Mouse (Mus musculus) T-helper 17 cell (primary cell): ENCODE measurements around the gene Lta.

Experiments used
- in situ Hi-C, 2 experiments: fragments of 300-600 bp; cut with MboI, MseI; formaldehyde crosslinking; loops; 1 replicate in 1 of 2; 2 replicates in 1 of 2; pipeline ENCODE4 v1.15.1; 2025; ENCODE audit warnings: high pct_unique_total_duplicates in 2 of 2

Gene Lta

DNA sequence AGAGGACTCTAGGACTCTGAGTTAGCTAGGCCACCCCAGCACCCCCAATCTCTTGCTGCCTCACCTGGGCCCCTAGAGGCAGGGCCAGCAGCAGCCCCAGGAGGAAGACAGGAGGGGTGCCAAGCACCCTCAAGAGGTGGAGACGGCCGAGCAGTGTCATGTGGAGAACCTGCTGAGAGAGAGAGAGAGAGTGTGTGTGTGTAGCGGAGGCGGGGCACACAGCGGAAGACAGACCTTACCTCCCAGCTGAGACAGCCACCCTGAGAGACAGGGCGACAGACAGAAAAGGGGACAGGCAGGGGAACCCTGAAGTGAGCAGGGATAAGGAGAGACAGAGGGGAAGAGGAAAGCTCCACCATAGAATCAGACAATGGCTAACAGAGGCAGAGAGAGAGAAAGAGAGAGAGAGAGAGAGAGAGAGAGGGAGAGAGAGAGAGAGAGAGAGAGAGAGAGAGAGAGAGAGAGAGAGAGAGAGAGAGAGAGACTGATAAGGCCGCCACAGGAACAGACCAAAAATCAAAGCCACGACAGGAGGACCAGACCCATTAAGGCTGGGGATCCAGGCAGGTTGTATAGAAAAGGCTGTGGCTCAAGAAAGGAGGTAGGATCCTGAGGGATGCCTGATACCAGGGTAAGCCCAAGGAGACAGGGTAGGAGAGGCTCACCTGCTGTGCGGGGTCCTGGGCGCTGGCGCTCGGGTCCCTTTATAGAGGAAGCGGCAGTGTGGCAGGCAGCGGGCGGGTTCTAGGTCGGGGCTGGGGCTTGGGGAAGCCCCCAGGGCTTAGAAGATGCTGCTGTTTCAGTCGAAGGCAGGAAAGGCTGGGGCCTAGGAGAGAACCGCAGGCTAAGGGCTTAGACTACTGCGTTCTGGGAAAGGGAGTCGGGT lies at the start of gene Lta:
Gene Lta (minus strand): TSS at position 858 of the 886 bp plus-strand sequence.
- in situ Hi-C loops: loop anchor here (5.0 to 25.0 kb wide), 2 partner anchors 33 to 1017 kb away; partner anchors contain the start of genes Psmb8 (in 2 of the 2), Psmb9 (in 2 of the 2), Tap1 (in 2 of the 2) and Nfkbil1 (in 1 of the 2)

DNA sequence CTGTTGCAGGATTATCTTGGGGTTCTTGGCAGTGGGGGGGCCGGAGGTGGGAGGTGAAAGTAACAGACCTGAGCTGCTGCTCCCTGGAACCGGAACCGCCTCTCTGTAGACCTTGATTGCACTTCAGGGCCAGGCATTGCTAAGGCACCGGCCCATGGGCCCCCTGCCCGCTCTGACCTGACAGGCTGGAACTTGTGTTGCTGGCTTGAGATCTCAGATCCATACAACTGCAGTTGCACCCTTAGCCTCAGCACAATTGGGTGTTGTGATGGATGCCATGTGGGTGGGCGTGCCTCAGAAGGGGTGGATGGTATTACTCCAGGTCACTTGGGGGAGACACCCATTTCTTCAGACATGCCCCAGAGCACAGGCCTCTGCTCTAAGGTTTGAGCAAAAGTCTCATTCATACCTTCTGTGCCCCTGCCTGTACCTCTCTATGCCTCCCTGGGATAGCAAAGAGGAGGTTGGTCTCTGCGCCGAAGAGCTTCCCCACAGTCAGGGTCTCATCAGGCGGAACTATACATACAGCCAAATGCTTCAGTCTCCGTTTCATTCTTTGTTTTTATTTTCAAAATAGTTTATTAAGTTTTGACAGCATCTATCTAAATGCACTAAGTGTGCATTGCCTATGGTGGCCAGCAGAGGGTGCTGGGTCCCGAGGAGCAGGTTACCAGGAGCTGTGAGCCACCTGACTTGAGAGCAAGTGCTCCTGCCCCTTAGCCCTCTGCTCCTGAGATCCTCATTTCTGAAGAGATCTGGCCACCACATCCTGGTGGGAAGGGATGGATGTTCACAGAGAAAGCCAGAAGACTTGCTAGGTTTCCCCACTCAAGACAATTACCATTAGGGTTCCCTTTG lies 49.3 kb upstream of the Lta start:
- in situ Hi-C loops: no loop called here

DNA sequence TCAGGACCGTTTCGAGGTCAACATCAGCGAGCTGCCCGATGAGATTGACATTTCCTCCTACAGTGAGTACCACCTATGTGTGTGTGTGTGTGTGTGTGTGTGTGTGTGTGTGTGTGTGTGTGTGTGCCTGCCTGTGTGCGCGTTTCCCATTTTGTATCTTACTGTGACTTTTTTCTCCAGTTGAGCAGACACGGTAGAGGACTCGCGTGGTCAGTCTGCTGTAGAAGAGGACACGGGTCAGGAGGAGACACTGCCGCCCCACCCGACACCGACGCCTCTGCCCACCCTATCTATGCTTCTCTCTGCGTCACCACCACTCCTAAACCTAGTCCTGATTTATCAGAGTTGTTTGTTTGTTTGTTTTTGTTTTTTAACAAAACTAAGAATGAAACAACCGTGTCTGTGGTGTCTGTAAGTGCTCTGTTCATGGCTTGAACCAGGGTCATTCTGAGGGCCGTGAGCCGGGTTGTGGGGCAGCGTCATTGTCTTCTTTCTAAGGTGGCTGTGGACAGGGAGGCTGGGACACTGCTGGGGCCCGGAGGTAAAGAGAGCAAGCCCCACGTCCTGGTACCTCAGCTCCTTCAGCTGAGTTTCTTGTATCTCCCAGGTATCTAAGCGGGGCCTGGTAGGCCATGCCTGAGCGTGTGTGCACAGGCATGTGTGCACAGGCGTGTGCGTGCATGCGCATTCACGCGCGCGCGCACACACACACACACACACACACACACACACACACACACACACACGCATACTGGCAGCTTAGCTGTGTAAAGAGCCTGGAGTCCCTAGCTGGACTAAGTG lies 48.3 kb upstream of the Lta start:
- in situ Hi-C loops: no loop called here

DNA sequence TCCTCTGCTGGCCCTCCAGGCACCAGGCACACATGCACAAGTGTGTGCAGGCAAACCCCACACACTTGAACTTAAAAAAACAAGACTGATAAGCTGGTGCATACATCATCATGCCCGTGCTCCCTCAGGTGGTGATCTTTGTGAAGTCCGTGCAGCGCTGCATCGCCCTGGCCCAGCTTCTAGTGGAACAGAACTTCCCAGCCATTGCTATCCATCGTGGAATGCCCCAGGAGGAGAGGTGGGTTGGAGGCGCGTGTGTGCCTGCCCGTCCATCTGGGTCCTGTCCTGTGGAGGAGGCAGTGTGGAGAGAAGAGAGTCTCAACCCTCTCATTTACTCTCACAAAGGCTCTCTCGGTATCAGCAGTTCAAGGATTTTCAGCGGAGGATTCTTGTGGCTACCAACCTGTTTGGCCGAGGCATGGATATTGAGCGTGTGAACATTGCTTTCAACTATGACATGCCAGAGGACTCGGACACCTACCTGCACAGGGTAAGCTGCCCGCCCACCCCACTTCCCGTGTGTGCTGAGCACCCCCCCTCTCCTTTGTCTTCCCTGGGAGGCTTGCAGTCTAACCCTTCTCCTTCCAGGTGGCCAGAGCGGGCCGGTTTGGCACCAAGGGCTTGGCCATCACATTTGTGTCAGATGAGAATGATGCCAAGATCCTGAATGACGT lies 47.6 kb upstream of the Lta start:
- in situ Hi-C loops: no loop called here

DNA sequence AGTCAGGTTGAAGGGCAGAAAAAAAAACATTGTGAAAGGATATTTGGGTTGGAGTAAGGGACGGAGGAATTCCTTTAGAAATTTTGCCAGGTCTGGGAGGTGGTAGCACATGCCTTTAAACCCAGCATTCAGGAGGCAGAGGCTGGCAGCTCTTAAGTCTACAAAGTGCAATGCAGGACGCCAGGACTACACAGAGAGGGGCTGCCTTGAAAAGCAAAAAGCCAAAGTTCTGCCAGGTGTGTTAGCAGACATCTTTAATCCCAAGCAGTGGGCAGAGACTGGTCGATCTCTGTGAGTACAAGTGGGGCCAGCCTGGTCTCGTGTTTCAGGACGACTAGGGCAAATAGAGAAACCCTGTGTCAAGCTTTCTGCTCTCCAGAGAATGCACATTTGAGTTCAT lies 46.8 kb upstream of the Lta start:
- in situ Hi-C loops: no loop called here

DNA sequence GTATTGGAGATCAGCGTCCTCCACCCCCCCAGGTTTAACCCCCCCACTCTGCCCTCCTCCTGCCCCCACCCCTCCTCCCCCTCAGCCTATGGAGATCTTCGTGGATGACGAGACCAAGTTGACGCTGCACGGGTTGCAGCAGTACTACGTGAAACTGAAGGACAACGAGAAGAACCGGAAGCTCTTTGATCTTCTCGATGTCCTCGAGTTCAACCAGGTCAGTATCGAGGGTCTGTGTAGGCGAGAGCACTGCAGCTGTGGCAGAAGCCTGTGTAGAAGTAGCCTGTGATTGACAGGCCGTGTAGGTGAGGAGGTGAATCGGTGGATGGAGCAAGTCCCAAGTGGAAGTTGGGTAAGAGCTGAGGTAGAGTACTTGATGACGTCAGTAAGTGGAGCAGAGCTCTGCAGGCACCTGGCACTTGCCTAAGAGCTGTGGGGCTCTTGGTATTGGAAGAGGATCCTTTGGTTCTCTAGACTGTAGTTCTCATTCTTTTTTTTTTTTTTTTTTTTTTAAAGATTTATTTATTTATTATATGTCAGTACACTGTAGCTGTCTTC lies 46.1 kb upstream of the Lta start:
- in situ Hi-C loops: no loop called here

DNA sequence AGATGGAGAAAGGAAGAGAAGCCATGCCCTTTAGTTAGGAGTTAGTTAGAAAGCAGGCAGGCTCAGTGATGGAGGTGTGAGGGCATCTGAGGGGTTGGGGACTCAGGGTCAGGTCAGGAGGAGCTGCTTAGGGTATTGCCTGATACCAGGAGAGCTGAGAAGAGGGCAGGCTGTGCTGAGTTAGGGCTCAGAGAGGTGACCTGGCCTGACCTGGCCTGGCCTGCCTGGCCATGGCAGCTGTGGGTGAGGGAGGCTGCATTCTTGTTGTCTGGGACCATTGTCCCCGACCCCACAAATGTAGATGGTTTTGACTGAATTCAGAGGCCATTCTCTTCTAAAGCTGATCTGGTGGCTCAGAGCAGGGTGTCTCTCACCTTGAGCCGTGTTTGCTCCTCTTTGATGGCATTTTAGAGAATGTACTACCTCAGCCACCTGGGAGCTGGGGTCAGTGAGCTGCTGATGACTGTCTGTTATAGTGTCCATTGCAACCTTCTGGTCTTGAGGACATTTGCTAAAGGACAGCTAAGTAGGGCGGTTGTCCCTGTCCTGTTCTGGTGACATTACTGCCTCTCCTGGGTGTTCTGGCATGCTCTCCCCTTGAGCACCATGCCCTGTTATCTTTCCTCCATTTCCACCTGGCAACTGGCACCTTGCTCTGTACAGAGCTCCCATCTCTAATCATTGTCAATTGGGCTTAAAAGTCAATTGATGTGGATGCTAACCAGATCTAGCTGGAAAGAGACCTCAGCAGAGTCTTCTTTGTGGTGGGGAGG lies 45.4 kb upstream of the Lta start:
- in situ Hi-C loops: no loop called here

DNA sequence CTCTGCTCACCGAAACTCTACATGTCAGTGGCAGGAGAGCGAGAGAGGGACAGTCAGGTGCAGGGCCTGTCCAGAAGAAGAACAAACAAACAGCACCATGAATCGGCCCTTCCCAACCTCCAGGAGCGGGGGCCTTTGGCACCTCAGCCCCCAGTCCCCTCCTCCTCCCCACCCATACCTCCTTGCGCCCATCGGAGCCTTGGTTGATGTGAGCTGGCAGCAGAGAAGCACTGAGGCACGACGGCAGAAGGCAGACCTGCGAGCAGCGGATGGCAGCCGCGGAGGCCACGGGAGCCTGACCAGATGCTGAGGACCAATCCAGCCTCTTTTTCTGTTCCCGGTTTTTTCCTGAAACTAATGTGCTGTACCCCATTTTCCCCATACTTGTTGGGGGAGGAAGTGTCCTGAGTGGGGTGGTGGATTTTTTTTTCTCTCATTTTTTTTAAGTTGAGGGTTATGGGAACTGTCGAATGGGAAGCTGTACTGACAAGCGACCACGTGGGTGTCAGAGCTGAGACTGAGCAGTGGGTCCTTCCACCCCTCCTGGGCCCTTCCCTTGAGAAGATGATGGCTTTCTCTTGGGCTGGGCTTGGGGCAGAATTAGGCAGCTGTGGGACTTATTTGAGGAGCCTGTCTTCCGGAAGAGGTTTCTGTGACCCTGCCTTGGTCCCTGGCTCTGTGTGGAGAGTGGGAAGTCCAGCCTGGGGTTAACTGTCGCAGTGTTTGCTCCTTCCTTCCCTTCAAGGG lies 44.5 kb upstream of the Lta start:
- in situ Hi-C loops: loop anchor here in 1 of 2 experiments (25.0 kb wide), 1 partner anchor 1137 kb away; the partner anchor contains the start of genes Brd2 and H2-DMa

DNA sequence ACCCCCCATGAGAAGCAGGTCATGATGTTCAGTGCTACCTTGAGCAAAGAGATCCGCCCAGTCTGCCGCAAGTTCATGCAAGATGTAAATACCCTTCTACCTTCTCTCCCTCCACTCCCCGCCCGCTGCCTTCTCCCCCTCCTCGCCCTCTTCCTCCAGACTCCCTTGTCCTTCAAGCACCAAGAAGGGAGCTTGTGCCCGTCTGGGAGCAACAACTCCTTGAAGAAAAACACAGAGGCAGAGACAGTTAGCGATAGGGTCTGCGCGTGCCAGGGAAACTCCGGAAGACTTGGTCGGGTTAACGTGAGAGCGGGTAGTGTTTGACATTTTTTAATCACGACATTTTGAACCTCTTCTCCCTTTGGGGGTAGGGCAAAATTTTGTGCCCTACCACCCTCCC lies 43.8 kb upstream of the Lta start:
- in situ Hi-C loops: loop anchor here in 1 of 2 experiments (25.0 kb wide), 1 partner anchor 1137 kb away; the partner anchor contains the start of genes Brd2 and H2-DMa

DNA sequence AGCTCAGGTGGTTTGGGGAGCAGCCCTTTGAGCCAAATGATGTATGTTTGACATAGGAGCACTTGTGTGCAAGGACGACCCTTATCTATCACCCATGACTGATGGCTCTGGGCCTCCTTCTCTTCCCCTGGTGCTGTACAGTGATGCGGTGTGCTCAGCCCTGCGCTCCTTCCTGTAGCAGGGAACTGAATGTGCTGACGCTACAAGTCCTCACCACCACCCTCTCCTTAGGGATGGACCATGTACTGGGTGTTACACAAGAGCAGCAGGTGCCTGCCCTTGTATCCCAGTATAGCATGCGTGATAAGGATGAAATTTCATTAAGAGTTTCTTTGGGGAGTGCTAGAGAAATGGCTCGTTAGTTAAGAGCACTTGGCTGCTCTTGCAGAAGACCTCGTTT lies 42.0 kb upstream of the Lta start:
- in situ Hi-C loops: loop anchor here in 1 of 2 experiments (25.0 kb wide), 1 partner anchor 1135 kb away; the partner anchor contains the start of genes Brd2 and H2-DMa

DNA sequence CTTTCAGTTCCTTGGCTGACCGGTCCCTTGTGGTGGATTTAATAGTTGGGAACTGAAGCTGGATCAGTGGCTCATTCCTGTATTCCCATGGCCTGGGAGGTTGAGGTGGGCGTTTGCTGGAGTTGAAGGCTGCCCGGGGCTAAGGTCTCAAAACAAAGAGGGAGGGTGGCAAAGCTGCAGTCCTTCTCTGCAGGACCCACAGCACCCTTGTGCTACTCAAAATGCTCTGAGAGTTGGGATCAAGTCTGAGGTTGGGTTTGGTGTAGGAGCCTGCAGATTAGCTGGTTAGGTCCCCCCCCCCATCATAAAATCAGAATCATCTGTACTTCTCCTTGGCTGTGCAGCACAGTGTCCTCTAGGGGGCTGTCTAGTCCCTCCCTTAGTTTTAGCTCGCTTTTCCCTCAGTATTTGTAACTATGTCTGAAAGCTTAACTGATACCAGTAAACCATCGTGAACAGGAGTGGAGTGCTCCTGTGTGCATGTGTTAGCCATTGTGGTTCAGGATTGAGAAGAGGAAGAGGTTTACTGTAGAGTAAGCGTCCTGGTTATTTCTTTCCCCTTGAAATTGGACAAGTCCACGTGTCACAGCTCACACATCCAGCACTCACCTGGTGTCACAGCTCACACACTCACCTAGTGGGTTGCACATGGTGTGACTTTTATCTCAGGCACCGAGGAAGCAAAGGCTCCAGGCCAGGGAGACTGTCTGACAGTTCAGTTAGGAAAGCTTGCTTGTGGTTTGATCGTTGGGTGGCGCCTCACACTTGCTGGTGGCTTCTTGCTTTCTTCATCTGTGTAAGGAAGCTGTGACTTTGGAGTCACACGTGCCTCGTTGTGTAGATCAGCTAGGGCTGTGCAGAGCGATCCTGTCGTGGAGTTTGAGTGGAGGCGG lies 40.8 kb upstream of the Lta start:
- in situ Hi-C loops: loop anchor here in 1 of 2 experiments (25.0 kb wide), 1 partner anchor 1134 kb away; the partner anchor contains the start of genes Brd2 and H2-DMa

DNA sequence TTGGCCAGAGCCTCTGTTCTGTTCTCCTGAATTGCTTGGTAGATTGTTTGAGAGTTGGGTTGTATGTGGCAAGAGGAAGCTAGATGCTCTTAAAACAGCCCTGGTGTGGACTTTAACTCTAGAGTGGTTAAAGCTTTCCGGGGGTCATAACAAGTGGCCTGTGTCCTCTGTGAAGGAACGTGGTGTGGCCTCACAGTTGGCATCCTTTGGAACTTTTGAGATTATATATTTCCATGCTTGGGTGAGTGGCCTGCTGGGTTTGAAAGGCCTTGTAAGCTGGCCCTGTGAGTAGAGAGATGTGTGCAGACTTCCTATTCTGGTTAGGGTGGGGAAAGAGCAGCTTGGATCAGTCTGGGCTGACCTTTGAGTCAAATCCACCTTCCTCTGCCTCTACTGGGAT lies 39.8 kb upstream of the Lta start:
- in situ Hi-C loops: loop anchor here (5.0 to 25.0 kb wide), 2 partner anchors 243 to 1133 kb away; partner anchors contain the start of genes Brd2 (in 1 of the 2), H2-DMa (in 1 of the 2) and Vars (in 1 of the 2)

DNA sequence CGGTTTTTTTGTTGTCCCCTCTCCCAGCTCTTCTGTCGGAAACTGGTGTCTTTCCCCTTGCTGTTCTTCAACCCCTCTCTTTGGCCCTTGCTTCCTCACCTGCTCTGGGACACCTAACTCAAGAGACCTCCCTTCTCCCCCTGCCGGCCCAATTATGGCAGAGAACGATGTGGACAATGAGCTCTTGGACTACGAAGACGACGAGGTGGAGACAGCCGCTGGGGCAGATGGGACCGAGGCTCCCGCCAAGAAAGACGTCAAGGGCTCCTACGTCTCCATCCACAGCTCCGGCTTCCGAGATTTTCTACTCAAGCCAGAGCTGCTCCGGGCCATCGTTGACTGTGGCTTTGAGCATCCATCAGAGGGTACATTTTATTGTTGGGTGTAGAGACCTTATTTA lies 37.9 kb upstream of the Lta start:
- in situ Hi-C loops: loop anchor here (5.0 to 25.0 kb wide), 2 partner anchors 241 to 1131 kb away; partner anchors contain the start of genes Brd2 (in 1 of the 2), H2-DMa (in 1 of the 2) and Vars (in 1 of the 2)

DNA sequence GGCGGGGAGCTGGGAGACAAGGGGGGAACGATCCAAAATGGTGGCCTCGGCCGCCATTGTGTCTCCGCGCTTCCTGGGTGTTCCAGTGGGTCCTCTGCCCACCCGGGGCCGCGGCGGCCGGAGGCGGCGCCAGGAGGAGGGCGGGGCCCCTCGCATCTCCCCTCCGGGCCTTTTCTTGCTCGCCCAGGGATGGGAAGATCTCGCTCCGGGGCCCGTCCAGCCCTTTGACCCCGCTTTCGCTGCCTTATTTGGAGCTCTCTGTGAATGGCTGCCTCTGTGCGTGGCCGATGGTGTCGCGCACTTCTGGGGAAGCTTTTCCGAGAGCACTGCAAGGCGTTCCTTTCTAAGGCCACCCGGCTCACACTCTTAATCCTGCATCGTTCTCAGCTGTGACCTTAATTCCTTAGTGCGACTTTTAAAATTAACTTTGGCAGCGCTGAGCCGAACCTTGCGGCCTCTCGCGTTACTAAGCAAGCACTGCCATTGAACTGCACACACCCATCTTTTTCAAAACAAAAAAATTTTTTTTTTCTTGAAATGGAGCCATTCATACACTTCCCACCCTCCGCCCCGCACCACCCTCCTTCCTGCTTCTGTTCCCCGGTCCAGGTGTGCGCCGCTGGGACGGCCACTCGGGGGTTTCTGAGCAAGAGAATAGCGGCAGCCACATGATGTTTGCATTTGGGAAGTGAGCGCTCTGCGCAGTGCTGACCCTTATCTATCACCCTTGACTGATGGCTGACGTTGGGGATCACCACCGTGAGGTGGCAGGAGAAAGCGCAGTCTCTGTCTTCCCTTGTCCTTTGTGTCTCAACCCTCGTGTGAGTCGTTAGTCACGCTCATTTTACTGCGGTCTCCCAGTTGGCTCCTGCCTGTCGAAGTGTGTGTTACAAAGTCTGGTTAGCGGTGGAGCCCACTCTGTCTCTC lies 37.1 kb upstream of the Lta start:
- in situ Hi-C loops: loop anchor here (5.0 to 25.0 kb wide), 2 partner anchors 240 to 1130 kb away; partner anchors contain the start of genes Brd2 (in 1 of the 2), H2-DMa (in 1 of the 2) and Vars (in 1 of the 2)

DNA sequence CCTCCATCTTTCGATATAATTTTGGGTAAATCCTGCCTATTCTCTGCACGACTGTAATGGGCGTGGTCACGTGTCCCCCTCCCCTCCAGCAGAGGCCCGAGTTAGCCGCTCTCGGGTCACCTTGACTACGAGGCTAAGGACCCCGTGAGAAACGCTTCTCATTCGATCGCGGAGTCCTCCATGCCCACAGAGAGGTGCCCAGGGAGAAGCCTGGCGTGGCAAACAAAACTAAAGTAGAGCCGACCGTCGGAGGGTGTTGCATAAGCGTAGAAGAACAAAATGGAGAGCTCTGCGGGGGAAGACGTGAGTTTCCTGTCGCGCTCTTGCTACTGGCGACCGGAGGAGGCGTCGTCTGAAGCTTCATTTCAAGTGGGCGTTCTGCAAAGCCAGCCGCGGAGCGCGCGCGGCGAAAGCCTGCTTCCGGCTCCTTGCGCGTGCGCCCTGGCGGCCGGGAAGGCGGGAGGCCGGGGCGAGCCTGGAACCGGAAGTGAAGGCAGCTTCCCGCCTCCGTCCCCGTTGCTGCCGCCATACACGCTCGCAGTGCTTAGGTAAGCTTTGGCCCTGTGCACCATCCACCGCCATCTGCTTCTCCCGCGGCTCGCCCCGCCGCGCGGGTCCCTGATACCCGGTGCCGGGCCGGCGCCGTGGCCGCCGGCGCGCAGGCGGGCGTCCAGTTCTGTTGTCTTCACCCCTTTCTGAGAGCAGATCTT lies 36.3 kb upstream of the Lta start, which contains the start of gene Ddx39b:
Gene Ddx39b (plus strand): TSS at position 442 of the 710 bp plus-strand sequence.
- in situ Hi-C loops: loop anchor here (5.0 to 25.0 kb wide), 2 partner anchors 239 to 1129 kb away; partner anchors contain the start of genes Brd2 (in 1 of the 2), H2-DMa (in 1 of the 2) and Vars (in 1 of the 2)
